Mouse (Mus musculus) ovary, postnatal 36 days (tissue): ENCODE measurements around the gene Irgc1.
A peak's percentile ranks its signal among the peaks of the same experiment; 100 is the strongest.
"Not testable (repeated sequence)": the region's sequence is repeated elsewhere in the genome, so short reads cannot be mapped to it uniquely, and the experiment has no call there.

Experiments used
- DNase-seq: peaks from one replicate; pipeline ENCODE4 v3.0.0; 2022; ENCODE audit warnings: low spot score, mixed read lengths

Irgc1 gene

GRCm38 (mm10) chr7:24451855-24452311 lies at the start of gene Irgc1:
TSS of gene Irgc1 (minus strand) at chr7:24452297.
- no peak for DNase-seq

DNA sequence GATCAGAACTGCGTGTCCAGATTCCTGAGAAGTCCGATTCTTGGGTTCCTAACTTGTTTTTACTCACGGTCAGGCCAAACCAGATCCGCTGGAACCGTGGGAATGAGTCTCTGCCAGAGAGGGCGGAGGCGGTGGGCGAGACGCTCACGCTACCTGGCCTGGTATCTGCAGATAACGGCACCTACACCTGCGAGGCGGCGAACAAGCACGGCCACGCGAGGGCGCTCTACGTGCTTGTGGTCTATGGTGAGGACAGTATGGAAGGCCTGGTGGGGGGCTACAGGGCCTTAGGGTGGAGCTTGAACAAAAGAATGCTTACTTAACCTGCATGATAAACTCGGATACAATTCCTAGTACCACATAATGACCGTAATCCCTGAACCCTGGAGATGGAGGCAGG lies 49.4 kb upstream of the Irgc1 start:
- no peak for DNase-seq

- DNase-seq: no peak
Observed at GRCm38 (mm10) chr7:24500929-24501328, 48.8 kb upstream of the Irgc1 start.

GRCm38 (mm10) chr7:24499856-24500577 lies 47.9 kb upstream of the Irgc1 start:
- no peak for DNase-seq

DNA sequence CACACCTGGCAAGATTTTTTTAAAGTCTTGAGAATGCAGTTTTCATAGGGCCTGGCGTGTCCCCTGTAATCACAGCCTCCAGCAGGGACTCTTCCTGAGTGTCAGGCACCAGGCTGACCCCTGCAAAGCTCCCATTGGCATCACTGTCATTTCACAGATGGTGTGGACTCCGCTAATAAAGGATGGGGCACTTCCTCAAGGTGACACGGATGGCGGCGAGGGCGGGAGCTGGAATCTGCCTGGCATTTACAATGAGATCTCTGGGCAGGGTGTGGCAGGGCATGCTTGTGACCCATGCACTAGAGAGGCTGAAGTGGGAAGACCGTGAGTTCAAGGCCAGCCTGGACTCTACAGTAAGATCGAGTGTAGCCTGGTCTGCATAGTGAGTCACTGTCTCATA lies 36.2 kb upstream of the Irgc1 start:
- no peak for DNase-seq

GRCm38 (mm10) chr7:24487403-24487802 lies 35.3 kb upstream of the Irgc1 start:
- DNase-seq: no peak

GRCm38 (mm10) chr7:24486654-24487130 lies 34.6 kb upstream of the Irgc1 start:
- no peak for DNase-seq

DNA sequence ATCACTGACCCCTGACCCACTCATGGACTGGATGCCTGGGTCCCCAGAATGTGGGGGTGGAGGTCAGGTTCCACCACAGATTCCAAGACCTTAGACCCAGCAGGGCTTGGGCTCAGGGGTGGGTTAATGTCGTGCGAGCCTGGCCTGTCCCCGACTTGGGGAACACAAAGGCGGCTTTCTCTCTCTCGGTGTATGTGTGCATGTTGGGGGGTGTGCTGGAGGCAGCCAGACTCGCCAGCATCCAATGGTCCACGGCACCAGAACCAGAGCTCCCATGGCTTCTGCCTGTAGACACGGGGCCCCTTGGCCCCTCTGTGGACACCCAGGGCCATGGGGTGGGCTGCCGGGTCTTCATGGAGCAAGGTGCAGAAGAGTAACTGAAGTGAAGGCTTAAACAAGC lies 33.4 kb upstream of the Irgc1 start:
- DNase-seq: no peak

DNA sequence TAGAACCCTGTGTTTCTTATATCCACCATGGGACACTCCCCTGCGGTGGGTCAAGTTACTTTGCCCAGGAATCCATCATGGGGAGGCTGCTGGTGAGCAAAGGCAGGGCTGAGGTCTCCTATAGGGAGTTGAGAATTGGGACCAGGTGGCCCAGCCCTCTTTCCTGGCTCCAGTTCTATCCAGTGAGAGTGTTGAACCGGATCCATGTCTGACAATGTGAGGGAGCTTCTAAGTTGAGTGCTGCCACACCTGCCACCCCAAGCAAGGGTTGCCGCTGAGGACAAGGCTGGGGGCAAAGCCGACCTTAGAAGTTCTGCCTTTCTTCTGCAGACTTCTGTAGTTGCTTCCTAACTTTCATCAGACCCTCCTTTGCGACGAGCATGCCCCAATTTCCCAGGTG lies 31.2 kb upstream of the Irgc1 start:
- DNase-seq: not testable (repeated sequence)

GRCm38 (mm10) chr7:24482208-24483020 lies 30.3 kb upstream of the Irgc1 start:
- DNase-seq: no peak

- DNase-seq: peak; percentile 86
Observed at GRCm38 (mm10) chr7:24481474-24482207, 29.5 kb upstream of the Irgc1 start, which contains the start of gene Cadm4. TSS of gene Cadm4 (plus strand) at chr7:24482023.

GRCm38 (mm10) chr7:24480986-24481473 lies 28.9 kb upstream of the Irgc1 start:
- no peak for DNase-seq

GRCm38 (mm10) chr7:24480121-24480941 lies 28.2 kb upstream of the Irgc1 start:
- no peak for DNase-seq

- no peak for DNase-seq
Observed at GRCm38 (mm10) chr7:24479685-24480084, 27.6 kb upstream of the Irgc1 start.

DNA sequence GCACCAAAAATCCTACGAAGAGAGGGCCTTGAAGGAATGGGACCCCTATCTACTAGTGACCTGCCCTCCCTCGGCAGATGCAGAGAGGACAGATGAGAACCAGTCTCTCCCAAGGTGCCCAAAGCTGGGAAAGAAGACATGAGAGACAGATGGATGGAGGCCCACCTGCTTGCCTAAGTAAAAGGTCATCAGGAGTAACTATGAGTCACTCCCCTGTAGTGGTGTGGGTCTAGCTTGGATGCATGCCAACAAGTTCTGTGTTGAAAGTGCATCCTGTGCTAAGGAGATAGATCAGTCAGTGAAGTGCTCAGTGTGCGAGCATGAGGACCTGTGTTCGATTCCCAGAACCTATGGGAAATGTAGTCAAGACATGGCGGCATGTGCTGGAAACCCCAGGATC lies 26.8 kb upstream of the Irgc1 start:
- DNase-seq: no peak

DNA sequence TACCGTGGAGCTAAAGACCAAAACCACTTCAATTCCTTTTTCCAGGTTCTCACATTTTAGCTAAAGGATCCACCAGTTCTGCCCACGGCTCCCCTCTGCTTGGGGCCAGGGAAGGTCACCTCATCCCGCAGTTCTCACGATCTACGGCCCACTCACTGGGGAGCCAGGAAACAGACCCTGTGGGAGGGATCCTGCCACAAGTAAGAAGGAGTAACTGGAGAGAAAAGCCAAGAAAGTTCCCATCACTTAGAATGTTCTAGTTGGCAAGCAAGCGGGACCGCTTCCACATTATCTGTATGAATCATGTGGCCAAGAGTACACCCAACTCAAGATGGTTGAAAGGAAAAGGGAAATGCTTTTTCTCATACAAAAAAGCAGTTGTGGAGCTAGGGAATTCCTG lies 24.8 kb upstream of the Irgc1 start:
- no peak for DNase-seq

- no peak for DNase-seq
Observed at GRCm38 (mm10) chr7:24476338-24476737, 24.2 kb upstream of the Irgc1 start.

GRCm38 (mm10) chr7:24474811-24475506 lies 22.9 kb upstream of the Irgc1 start:
- DNase-seq: no peak

DNA sequence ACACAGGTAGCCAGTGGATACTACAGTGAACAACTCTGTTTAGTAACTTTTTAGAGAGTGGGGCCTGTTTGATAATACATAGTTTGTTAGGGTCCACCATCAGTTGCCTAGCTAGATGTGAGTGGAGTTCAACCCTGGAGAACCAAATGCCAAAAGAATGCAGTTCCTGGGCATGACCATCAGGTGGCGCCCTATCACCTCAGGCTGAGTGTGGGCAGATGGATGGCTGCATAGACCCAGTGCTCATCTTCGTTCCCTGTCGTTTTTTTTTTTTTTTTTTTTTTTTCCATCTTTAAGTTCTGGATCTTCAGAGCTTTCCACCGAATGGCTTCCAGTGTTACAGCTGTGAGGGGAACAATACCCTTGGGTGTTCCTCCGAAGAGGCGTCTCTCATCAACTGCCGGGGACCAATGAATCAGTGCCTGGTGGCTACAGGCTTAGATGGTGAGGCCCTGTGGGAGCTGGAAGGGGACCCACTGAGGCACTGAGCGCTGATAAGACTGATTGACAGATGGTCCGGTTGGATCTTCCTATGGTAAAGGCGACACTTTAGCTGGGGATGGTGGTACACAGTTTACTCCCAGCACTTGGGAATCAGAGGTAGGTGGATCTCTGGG lies 21.9 kb upstream of the Irgc1 start:
- peak; percentile 62 for DNase-seq

DNA sequence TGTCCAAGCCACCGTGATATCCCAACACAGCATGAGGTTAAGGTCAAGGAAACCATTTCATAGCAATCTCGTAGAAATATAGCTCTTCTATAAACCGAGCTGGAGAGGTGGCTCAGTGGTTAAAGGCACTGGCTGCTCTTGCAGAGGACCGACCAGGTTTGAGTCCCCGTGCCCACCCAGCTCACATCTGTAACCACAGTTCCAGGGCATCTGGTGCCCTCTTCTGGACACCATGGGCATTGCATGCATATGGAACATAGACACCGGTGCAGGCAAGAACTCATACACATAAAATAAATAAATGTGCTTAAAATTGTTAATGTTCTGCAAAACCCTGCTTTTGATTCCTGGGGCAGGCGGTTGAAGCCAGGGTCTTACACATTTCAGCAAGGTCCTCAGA lies 20.8 kb upstream of the Irgc1 start:
- no peak for DNase-seq
